Mouse (Mus musculus): ENCODE measurements around the gene Mrnip. TPM values are rescaled to one million over a fixed set of nuclear protein-coding genes. Genes with fewer than 3 reads are reported as not detected.

The Mrnip gene
- polyA plus RNA-seq, 1 experiment from 2014 or later, result 17.6 TPM

- Histone ChIP-seq H3K27me3 (ENCODE audit: control insufficient read depth, insufficient read depth, low read length) (no peaks in the 10 kb centered on the region), H3K9ac (ENCODE audit: low read depth, low read length) (no peak overlapping the region), H3K4me3 (ENCODE audit: low read depth, low read length) (no peak overlapping the region), H3K9me3 (replicated peaks; ENCODE audit: control insufficient read depth, low read length) (no peaks in the 10 kb centered on the region), H3K4me2 (no peak overlapping the region), H3K4me1 (ENCODE audit: control insufficient read depth, insufficient read depth, low read length) (no peaks in the 10 kb centered on the region), H3K36me3 (ENCODE audit: control insufficient read depth, insufficient read depth, low read length) (peaks cover 11% of the 10 kb centered on the region), H3K27ac (ENCODE audit: low read depth, low read length) (no peak overlapping the region)
- WGBS (ENCODE audit: insufficient replicate concordance), result 83% methylated on average over 7 of the region's 7 CpGs
- no peak for ATAC-seq (replicated peaks; ENCODE audit: insufficient number of reproducible peaks, low FRiP score, low TSS enrichment)
Measured at GRCm38 (mm10) chr11:50139571-50139970, 34.7 kb upstream of the Mrnip start.

DNA sequence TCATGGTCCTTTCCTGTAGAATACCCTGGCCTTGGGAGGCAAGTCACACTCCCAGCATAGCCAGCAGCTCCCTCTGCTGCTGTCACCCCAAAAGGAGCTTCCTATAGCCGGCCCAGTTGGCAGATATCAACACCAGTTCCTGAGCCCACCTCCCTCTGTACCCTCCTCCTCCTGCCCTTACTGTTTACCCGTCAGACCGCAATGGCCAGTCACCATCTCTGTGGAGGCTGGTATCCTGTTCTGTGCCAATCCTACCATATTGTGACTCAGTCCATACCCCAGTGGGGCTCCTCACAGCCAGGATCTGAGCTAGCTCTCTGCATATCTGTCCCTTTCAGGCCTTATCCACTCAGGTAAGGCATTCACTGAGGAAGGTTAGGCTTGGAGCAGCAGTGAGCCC is 28.7 kb upstream of the Mrnip start:
- Histone ChIP-seq H3K4me3 (ENCODE audit: low read depth, low read length) (no peak overlapping the region), H3K4me2 (no peak overlapping the region), H3K36me3 (ENCODE audit: control insufficient read depth, insufficient read depth, low read length) (peaks cover 36% of the 10 kb centered on the region), H3K27me3 (ENCODE audit: control insufficient read depth, insufficient read depth, low read length) (no peaks in the 10 kb centered on the region), H3K4me1 (ENCODE audit: control insufficient read depth, insufficient read depth, low read length) (peaks cover 10% of the 10 kb centered on the region), H3K9me3 (replicated peaks; ENCODE audit: control insufficient read depth, low read length) (no peaks in the 10 kb centered on the region), H3K9ac (ENCODE audit: low read depth, low read length) (no peak overlapping the region), H3K27ac (ENCODE audit: low read depth, low read length) (no peak overlapping the region)
- no peak for ATAC-seq (replicated peaks; ENCODE audit: insufficient number of reproducible peaks, low FRiP score, low TSS enrichment)
- 82% methylated on average over 3 of the region's 3 CpGs for WGBS (ENCODE audit: insufficient replicate concordance)

GRCm38 (mm10) chr11:50146121-50146520 is 28.1 kb upstream of the Mrnip start:
- Histone ChIP-seq H3K4me1 (ENCODE audit: control insufficient read depth, insufficient read depth, low read length) (peaks cover 10% of the 10 kb centered on the region), H3K36me3 (ENCODE audit: control insufficient read depth, insufficient read depth, low read length) (peaks cover 36% of the 10 kb centered on the region), H3K27ac (ENCODE audit: low read depth, low read length) (no peak overlapping the region), H3K9ac (ENCODE audit: low read depth, low read length) (no peak overlapping the region), H3K27me3 (ENCODE audit: control insufficient read depth, insufficient read depth, low read length) (no peaks in the 10 kb centered on the region), H3K9me3 (replicated peaks; ENCODE audit: control insufficient read depth, low read length) (no peaks in the 10 kb centered on the region), H3K4me3 (ENCODE audit: low read depth, low read length) (no peak overlapping the region), H3K4me2 (no peak overlapping the region)
- no peak for ATAC-seq (replicated peaks; ENCODE audit: insufficient number of reproducible peaks, low FRiP score, low TSS enrichment)
- 92% methylated on average over 13 of the region's 13 CpGs for WGBS (ENCODE audit: insufficient replicate concordance)

DNA sequence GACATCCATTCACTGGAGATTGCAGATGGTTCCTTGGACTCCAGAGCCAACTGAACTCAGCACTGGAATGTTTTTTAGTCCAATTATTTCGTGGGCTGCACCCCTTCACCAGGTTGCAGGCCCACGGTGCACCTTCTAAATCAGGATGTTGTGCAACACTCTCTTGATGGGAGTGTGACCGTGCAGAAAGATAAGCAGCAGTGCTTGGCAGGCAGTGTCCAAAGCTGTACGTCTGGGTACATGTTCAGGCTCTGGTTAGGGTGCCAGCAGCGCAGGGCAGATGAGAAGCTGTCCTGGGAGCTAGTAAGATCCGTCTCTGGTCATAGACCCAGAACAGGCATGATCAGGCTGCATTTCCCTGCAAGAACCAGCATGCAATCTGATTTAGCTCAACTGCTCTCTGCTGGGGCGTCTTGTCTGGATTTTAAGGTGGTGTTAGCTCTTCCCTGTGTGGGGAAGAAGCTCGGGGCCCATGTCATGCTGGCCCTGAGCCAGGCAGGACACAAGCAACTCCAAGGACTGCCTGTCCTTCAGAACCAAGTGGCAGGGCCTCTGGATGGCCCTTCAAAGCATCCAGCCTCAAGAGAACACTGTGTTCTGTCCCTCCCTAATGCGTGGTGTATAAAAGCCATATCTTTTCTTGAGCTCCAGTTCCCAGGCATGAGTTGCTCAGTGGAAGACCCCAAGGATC is 26.8 kb upstream of the Mrnip start:
- Histone ChIP-seq H3K9me3 (replicated peaks; ENCODE audit: control insufficient read depth, low read length) (no peaks in the 10 kb centered on the region), H3K27ac (ENCODE audit: low read depth, low read length) (peak overlapping the region; percentile 2; the same call in 1 of the 2 replicates), H3K4me3 (ENCODE audit: low read depth, low read length) (no peak overlapping the region), H3K9ac (ENCODE audit: low read depth, low read length) (no peak overlapping the region), H3K4me2 (no peak overlapping the region), H3K4me1 (ENCODE audit: control insufficient read depth, insufficient read depth, low read length) (peaks cover 10% of the 10 kb centered on the region), H3K36me3 (ENCODE audit: control insufficient read depth, insufficient read depth, low read length) (peaks cover 42% of the 10 kb centered on the region), H3K27me3 (ENCODE audit: control insufficient read depth, insufficient read depth, low read length) (no peaks in the 10 kb centered on the region)
- no peak for ATAC-seq (replicated peaks; ENCODE audit: insufficient number of reproducible peaks, low FRiP score, low TSS enrichment)
- WGBS (ENCODE audit: insufficient replicate concordance), result 53% methylated on average over 9 of the region's 9 CpGs

DNA sequence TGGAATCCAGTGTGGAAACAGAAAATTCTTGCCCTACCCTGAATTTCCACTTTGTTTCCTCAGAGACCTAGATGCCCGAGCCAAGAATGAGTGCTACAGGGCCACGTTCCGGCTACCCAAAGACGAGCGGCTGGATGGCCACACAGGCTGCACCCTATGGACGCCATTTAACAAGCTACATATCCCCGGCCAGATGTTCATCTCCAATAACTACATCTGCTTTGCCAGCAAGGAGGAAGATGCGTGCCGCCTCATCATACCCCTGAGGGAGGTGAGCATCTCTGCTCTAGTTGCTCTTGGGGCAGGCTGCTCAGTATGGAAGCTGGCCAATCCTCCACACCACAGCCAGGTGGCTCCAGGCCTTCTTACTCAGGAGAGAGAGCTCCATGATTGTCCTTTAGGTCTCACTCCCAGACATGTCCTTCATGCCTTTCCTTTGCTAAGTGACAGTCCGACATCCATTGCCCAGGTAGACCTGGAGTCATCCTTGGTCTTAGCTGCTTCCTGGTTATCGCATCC is 26.2 kb upstream of the Mrnip start:
- H3K36me3 ChIP-seq (ENCODE audit: control insufficient read depth, insufficient read depth, low read length), result peaks cover 38% of the 10 kb centered on the region
- H3K27me3 ChIP-seq (ENCODE audit: control insufficient read depth, insufficient read depth, low read length), result no peaks in the 10 kb centered on the region
- WGBS (ENCODE audit: insufficient replicate concordance), result 91% methylated on average over 11 of the region's 11 CpGs
- H3K4me1 ChIP-seq (ENCODE audit: control insufficient read depth, insufficient read depth, low read length), result peaks cover 10% of the 10 kb centered on the region
- no peak overlapping the region for H3K4me2 ChIP-seq
- H3K9me3 ChIP-seq (replicated peaks; ENCODE audit: control insufficient read depth, low read length), result no peaks in the 10 kb centered on the region
- H3K4me3 ChIP-seq (ENCODE audit: low read depth, low read length), result no peak overlapping the region
- H3K9ac ChIP-seq (ENCODE audit: low read depth, low read length), result no peak overlapping the region
- H3K27ac ChIP-seq (ENCODE audit: low read depth, low read length), result peak overlapping the region; percentile 2; the same call in 1 of the 2 replicates
- no peak for ATAC-seq (replicated peaks; ENCODE audit: insufficient number of reproducible peaks, low FRiP score, low TSS enrichment)

DNA sequence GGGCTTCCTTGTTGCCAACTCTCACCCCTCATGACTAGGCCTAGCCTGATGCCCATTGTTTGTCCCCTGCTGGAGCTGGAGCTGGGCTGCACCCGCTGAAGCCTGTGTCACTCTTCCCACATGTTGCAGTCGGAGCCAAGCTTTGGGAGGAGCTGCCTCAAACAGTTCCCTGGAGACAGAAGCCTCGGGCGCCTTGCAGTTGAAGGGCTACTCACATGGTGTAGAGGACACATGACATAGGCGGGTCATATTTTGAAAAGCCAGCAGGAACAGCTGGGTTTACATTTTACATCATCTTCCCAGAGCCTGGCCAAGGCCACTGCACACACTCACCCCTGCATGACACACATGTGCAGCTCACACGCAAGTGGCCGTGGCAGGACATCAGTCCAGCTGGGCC is 25.0 kb upstream of the Mrnip start:
- H3K36me3 ChIP-seq (ENCODE audit: control insufficient read depth, insufficient read depth, low read length), result peaks cover 38% of the 10 kb centered on the region
- H3K27ac ChIP-seq (ENCODE audit: low read depth, low read length), result no peak overlapping the region
- peaks cover 10% of the 10 kb centered on the region for H3K4me1 ChIP-seq (ENCODE audit: control insufficient read depth, insufficient read depth, low read length)
- H3K27me3 ChIP-seq (ENCODE audit: control insufficient read depth, insufficient read depth, low read length), result no peaks in the 10 kb centered on the region
- H3K4me3 ChIP-seq (ENCODE audit: low read depth, low read length), result no peak overlapping the region
- no peak overlapping the region for H3K4me2 ChIP-seq
- no peak overlapping the region for H3K9ac ChIP-seq (ENCODE audit: low read depth, low read length)
- no peaks in the 10 kb centered on the region for H3K9me3 ChIP-seq (replicated peaks; ENCODE audit: control insufficient read depth, low read length)
- ATAC-seq (replicated peaks; ENCODE audit: insufficient number of reproducible peaks, low FRiP score, low TSS enrichment), result no peak
- 85% methylated on average over 7 of the region's 7 CpGs for WGBS (ENCODE audit: insufficient replicate concordance)

- H3K4me2 ChIP-seq, result no peak overlapping the region
- H3K36me3 ChIP-seq (ENCODE audit: control insufficient read depth, insufficient read depth, low read length), result peaks cover 38% of the 10 kb centered on the region
- no peak overlapping the region for H3K27ac ChIP-seq (ENCODE audit: low read depth, low read length)
- no peak for ATAC-seq (replicated peaks; ENCODE audit: insufficient number of reproducible peaks, low FRiP score, low TSS enrichment)
- H3K4me3 ChIP-seq (ENCODE audit: low read depth, low read length), result no peak overlapping the region
- no peaks in the 10 kb centered on the region for H3K27me3 ChIP-seq (ENCODE audit: control insufficient read depth, insufficient read depth, low read length)
- H3K9ac ChIP-seq (ENCODE audit: low read depth, low read length), result no peak overlapping the region
- H3K4me1 ChIP-seq (ENCODE audit: control insufficient read depth, insufficient read depth, low read length), result peaks cover 11% of the 10 kb centered on the region
- no peaks in the 10 kb centered on the region for H3K9me3 ChIP-seq (replicated peaks; ENCODE audit: control insufficient read depth, low read length)
- 83% methylated on average over 9 of the region's 9 CpGs for WGBS (ENCODE audit: insufficient replicate concordance)
Measured at GRCm38 (mm10) chr11:50149603-50150150, 24.6 kb upstream of the Mrnip start.

DNA sequence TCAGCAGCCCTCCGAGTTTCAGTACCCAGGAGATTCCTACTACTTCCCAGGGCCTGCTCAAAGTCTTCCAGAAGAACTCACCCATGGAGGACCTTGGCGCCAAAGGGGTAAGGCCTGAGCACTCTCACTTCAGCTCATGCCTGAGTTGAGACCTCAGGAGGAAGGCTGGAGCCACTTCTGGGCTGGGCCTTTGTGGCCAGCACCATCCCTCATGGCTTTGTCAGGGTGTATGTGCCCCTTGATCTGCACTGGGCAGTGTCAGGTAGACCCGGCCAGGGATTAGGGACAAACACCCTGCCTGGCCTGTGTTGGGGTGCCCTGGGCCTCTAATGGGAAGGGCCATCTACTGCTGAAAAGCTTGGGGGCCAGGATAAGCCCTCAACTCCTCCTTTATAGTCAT is 22.9 kb upstream of the Mrnip start:
- Histone ChIP-seq H3K36me3 (ENCODE audit: control insufficient read depth, insufficient read depth, low read length) (peaks cover 27% of the 10 kb centered on the region), H3K4me2 (no peak overlapping the region), H3K27me3 (ENCODE audit: control insufficient read depth, insufficient read depth, low read length) (no peaks in the 10 kb centered on the region), H3K9ac (ENCODE audit: low read depth, low read length) (no peak overlapping the region), H3K4me1 (ENCODE audit: control insufficient read depth, insufficient read depth, low read length) (peaks cover 12% of the 10 kb centered on the region), H3K27ac (ENCODE audit: low read depth, low read length) (no peak overlapping the region), H3K4me3 (ENCODE audit: low read depth, low read length) (no peak overlapping the region), H3K9me3 (replicated peaks; ENCODE audit: control insufficient read depth, low read length) (no peaks in the 10 kb centered on the region)
- WGBS (ENCODE audit: insufficient replicate concordance), result 81% methylated on average over 3 of the region's 3 CpGs
- no peak for ATAC-seq (replicated peaks; ENCODE audit: insufficient number of reproducible peaks, low FRiP score, low TSS enrichment)

GRCm38 (mm10) chr11:50154166-50154565 is 20.1 kb upstream of the Mrnip start:
- Histone ChIP-seq H3K27me3 (ENCODE audit: control insufficient read depth, insufficient read depth, low read length) (no peaks in the 10 kb centered on the region), H3K4me2 (no peak overlapping the region), H3K27ac (ENCODE audit: low read depth, low read length) (no peak overlapping the region), H3K4me3 (ENCODE audit: low read depth, low read length) (no peak overlapping the region), H3K36me3 (ENCODE audit: control insufficient read depth, insufficient read depth, low read length) (peaks cover 39% of the 10 kb centered on the region), H3K4me1 (ENCODE audit: control insufficient read depth, insufficient read depth, low read length) (0 out of 2 replicates have a peak, but pooled peaks cover 3% of the 10 kb centered on the region), H3K9me3 (replicated peaks; ENCODE audit: control insufficient read depth, low read length) (no peaks in the 10 kb centered on the region), H3K9ac (ENCODE audit: low read depth, low read length) (no peak overlapping the region)
- 69% methylated on average over 9 of the region's 9 CpGs for WGBS (ENCODE audit: insufficient replicate concordance)
- no peak for ATAC-seq (replicated peaks; ENCODE audit: insufficient number of reproducible peaks, low FRiP score, low TSS enrichment)
